Mouse (Mus musculus) ES-Bruce4 (cell line): ENCODE measurements at regions not wholly inside any gene's neighbourhood (a gene's known extent, or its start where the extent isn't known, plus 50 kb on each side); places are given as distances from the start of the nearest gene placed in this dataset.

Source experiments
- H3K27ac ChIP-seq: 2 replicates; pipeline ENCODE4 v1.5.1; 2012; ENCODE audit warnings: low read length, inconsistent platforms; ENCODE audit not compliant: insufficient read depth
- H3K27me3 ChIP-seq: 2 replicates; pipeline ENCODE4 v1.6.1; 2012; ENCODE audit warnings: mild to moderate bottlenecking, low read length, inconsistent platforms; ENCODE audit not compliant: control insufficient read depth, poor library complexity, insufficient read depth, severe bottlenecking
- H3K36me3 ChIP-seq: 2 replicates; pipeline ENCODE4 v1.6.1; 2012; ENCODE audit warnings: inconsistent platforms, mild to moderate bottlenecking, low read length, moderate library complexity; ENCODE audit not compliant: control insufficient read depth, poor library complexity, insufficient read depth, severe bottlenecking
- H3K4me1 ChIP-seq: one replicate; pipeline ENCODE4 v1.8.1; 2011; ENCODE audit warnings: low read length; ENCODE audit not compliant: control insufficient read depth, insufficient read depth
- H3K4me3 ChIP-seq: 2 replicates; pipeline ENCODE4 v1.5.1; 2011; ENCODE audit warnings: low read depth, mild to moderate bottlenecking, low read length
- H3K9ac ChIP-seq: 2 replicates; pipeline ENCODE4 v1.6.1; 2012; ENCODE audit warnings: low read depth, mild to moderate bottlenecking, inconsistent platforms; ENCODE audit not compliant: poor library complexity, severe bottlenecking
- H3K9me3 ChIP-seq: replicated peaks from 2 replicates; pipeline ENCODE4 v1.6.1; 2012; ENCODE audit warnings: mild to moderate bottlenecking, low read length, inconsistent platforms; ENCODE audit not compliant: control insufficient read depth, poor library complexity, insufficient read depth, severe bottlenecking
- CTCF ChIP-seq: IDR thresholded peaks from one replicate; pipeline ENCODE4 v1.8.1; 2011; ENCODE audit warnings: low read depth, low read length
- EP300 ChIP-seq: IDR thresholded peaks from 2 replicates; pipeline ENCODE4 v1.6.1; 2011; ENCODE audit warnings: low read depth, low read length; ENCODE audit not compliant: insufficient read depth
- POLR2A ChIP-seq: IDR thresholded peaks from one replicate; pipeline ENCODE4 v1.8.1; 2011; ENCODE audit warnings: low read length; ENCODE audit not compliant: insufficient read depth

DNA sequence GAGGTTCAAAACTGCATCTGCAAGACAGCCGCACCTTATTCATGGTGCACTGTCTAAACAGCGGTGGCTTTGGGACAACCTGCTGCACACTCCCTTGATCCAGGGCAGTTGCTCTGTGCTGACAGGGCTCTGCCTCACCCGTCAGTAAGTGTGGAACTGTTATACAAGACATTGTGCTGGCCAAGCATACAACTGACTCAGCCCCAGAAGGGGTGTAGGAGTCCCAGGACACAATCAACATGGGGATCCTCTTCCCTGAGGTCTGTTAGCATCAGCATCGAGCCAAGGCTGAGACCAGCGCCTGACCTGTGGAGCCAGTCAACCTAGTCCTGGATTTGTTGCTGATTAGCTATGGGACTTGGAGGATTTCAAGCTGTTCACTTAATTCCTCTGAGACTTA is 86.4 kb upstream of the Bmper start:
- TF ChIP-seq CTCF: no peak
- no peak overlapping the region for H3K9ac ChIP-seq
- no peak overlapping the region for H3K4me3 ChIP-seq
- no peaks in the 10 kb centered on the region for H3K9me3 ChIP-seq
- H3K4me1 ChIP-seq: no peaks in the 10 kb centered on the region
- no peaks in the 10 kb centered on the region for H3K27me3 ChIP-seq
- H3K36me3 ChIP-seq: no peaks in the 10 kb centered on the region
- no peak overlapping the region for H3K27ac ChIP-seq

DNA sequence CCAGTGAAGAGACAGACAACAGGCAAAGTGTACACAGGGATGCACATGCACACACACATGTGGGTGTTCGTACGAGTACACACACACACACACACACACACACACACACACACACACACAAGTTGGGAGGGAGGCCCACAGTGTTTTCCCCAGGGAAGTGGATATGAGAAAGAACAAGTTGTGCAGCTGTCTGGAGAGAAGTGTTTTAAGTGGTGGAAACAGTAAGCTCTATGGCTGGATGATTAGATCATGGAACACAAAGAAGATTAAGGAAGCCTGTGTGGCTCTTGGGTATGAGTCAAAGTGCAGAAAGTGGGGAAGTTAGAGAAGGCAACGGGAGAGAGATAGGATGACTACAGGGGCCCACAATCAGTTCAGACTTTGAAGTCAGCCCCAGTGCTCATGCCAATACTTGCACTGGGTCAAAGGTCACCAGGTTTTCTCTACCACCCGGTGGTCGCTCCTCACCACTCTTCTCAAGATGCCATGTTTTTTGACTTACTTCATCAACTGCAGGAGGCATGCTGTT is 85.1 kb upstream of the Bmper start:
- Histone ChIP-seq H3K9ac (no peak overlapping the region), H3K4me3 (no peak overlapping the region), H3K9me3 (no peaks in the 10 kb centered on the region), H3K36me3 (no peaks in the 10 kb centered on the region), H3K4me1 (no peaks in the 10 kb centered on the region), H3K27me3 (no peaks in the 10 kb centered on the region), H3K27ac (no peak overlapping the region)
- TF ChIP-seq POLR2A (no peak), EP300 (no peak), CTCF (no peak)

DNA sequence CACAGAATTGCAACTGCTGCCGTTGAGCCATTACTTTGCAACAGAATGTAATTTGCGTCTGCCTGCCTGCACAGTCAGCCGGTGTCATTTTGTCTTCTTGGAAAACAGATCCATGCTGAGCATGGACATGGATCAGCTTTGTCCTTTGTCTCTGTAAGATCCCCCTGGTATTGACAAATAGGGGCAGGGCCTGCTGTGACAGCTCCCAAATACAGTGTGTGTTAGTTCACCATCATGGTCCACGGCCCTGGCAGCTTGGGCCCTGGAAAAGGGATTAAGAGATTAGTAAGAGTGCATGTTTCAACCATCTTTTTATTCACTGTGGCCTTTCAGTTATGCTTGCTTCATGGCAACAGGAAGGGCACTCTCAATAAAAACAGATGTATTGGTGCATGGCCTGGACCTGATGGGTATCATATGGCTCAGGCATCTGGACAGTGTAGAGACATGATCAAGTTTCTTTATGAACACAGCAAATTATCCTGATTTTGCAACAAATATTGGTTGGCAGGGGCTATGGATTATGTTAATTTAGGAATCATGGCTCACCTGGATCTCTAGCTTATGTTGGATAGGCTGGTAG is 83.2 kb upstream of the Bmper start:
- Histone ChIP-seq H3K9ac (no peak overlapping the region), H3K27me3 (no peaks in the 10 kb centered on the region), H3K27ac (no peak overlapping the region), H3K36me3 (no peaks in the 10 kb centered on the region), H3K9me3 (no peaks in the 10 kb centered on the region; the same call in 1 of the 2 replicates), H3K4me3 (no peak overlapping the region), H3K4me1 (no peaks in the 10 kb centered on the region)
- TF ChIP-seq CTCF (no peak), POLR2A (no peak), EP300 (no peak)

DNA sequence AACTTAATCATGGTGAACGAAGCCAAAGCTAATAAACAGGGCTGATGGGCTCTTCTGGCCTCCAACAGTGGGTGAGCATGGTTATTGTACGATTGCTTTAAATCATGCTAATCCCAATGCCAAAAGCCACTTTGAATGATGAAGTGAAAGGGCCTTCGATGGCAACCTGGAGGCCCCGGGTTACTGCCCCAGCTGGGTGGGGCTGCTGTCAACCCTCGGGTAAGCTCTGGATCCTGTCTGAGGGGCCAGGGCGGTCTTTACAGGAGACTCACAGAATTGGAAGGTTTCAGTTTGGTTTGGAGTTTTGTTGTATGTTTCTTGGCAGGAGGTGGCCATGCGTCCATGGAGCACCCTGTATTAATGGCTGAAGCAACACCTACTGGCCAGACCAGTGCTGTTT is 78.6 kb upstream of the Bmper start:
- no peaks in the 10 kb centered on the region for H3K27me3 ChIP-seq
- H3K9ac ChIP-seq: no peak overlapping the region
- H3K4me3 ChIP-seq: no peak overlapping the region
- no peaks in the 10 kb centered on the region for H3K36me3 ChIP-seq
- no peaks in the 10 kb centered on the region; the same call in 1 of the 2 replicates for H3K9me3 ChIP-seq
- H3K27ac ChIP-seq: no peak overlapping the region
- H3K4me1 ChIP-seq: no peaks in the 10 kb centered on the region
- TF ChIP-seq CTCF: no peak
- no peak for TF ChIP-seq EP300
- no peak for TF ChIP-seq POLR2A

DNA sequence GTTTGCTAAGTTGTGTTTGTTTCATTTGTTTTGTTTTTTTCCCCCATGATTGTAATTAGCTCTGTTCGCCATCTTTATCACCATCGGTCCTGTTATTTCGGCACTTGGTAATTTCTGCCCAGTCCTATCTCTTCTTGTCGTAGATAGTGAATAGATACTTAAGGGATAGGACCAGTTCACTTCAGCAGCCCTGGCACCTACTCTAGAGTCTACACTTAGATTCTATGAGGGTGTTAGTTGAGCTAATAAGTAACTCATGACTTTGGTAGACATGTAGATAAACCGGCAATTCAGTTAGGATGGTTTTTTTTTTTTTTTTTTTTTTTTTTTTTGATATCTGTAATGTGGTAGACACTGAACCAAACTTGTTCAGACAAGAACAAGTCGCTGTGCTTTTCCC is 72.5 kb upstream of the Bmper start:
- Histone ChIP-seq H3K36me3 (no peaks in the 10 kb centered on the region), H3K4me1 (no peaks in the 10 kb centered on the region), H3K27me3 (no peaks in the 10 kb centered on the region), H3K9me3 (no peaks in the 10 kb centered on the region), H3K27ac (no peak overlapping the region), H3K4me3 (no peak overlapping the region), H3K9ac (no peak overlapping the region)
- TF ChIP-seq POLR2A (no peak), CTCF (no peak), EP300 (no peak)

DNA sequence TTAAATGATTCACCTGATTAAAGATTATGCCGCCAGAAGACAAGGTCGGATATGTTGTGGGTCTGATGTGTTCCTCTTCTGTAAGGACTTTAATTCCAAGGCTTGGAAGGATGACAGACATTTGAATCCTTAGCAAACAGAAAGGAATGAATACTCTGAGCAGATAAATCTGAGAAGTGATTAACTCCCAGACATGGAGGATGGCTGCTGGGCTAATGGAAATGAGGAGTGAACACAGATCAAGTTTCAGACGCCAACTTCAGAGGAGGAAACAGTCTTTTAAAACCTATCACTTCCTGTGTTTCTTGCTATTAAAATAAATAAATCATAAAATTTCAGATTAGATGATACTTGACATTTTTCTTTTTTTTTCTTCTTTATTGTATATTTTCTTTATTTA is 72.0 kb upstream of the Bmper start:
- Histone ChIP-seq H3K36me3 (no peaks in the 10 kb centered on the region), H3K4me3 (no peak overlapping the region), H3K27ac (no peak overlapping the region), H3K9ac (no peak overlapping the region), H3K9me3 (no peaks in the 10 kb centered on the region), H3K4me1 (no peaks in the 10 kb centered on the region), H3K27me3 (no peaks in the 10 kb centered on the region)
- TF ChIP-seq CTCF (no peak), POLR2A (no peak)
